Mouse (Mus musculus) limb, embryonic 15.5 days (tissue): ENCODE data around the gene Atp8a1. TPM values are rescaled to one million over a fixed set of nuclear protein-coding genes. Genes with fewer than 3 reads are reported as not detected.

ENCODE experiments used
- ATAC-seq: fragments of 200-750 bp; cut with Nextera tagmentation; 2 replicates; pipeline ENCODE4 v1.8.0; 2017; ENCODE audit warnings: low read depth, moderate TSS enrichment; ENCODE audit not compliant: insufficient number of reproducible peaks, low FRiP score, low TSS enrichment
- H3K27ac ChIP-seq: fragments of 300-500 bp; sonication (generic); 2 replicates; pipeline ENCODE4 v1.5.1; 2015; ENCODE audit warnings: moderate library complexity, mild to moderate bottlenecking, inconsistent platforms
- H3K27me3 ChIP-seq: fragments of 300-500 bp; sonication (generic); 2 replicates; pipeline ENCODE4 v1.6.1; 2015; ENCODE audit warnings: inconsistent platforms
- H3K36me3 ChIP-seq: fragments of 300-500 bp; sonication (generic); 2 replicates; pipeline ENCODE4 v1.6.1; 2015; ENCODE audit warnings: inconsistent platforms
- H3K4me1 ChIP-seq: fragments of 300-500 bp; sonication (generic); 2 replicates; pipeline ENCODE4 v1.6.1; 2015; ENCODE audit warnings: inconsistent platforms
- H3K4me2 ChIP-seq: fragments of 300-500 bp; sonication (generic); 2 replicates; pipeline ENCODE4 v1.6.1; 2015; ENCODE audit warnings: mild to moderate bottlenecking, inconsistent platforms
- H3K4me3 ChIP-seq: fragments of 300-500 bp; sonication (generic); 2 replicates; pipeline ENCODE4 v1.5.1; 2015; ENCODE audit warnings: mild to moderate bottlenecking, inconsistent platforms
- H3K9ac ChIP-seq: fragments of 300-500 bp; sonication (generic); 2 replicates; pipeline ENCODE4 v1.6.1; 2015; ENCODE audit warnings: inconsistent platforms
- H3K9me3 ChIP-seq: fragments of 300-500 bp; sonication (generic); 2 replicates; pipeline ENCODE4 v1.6.1; 2016; ENCODE audit warnings: inconsistent platforms
- WGBS: fragments of 180-500 bp; shearing (Covaris S2); methylation state at CpG from one replicate; pipeline ENCODE4 v1.1.7; 2015; 5-methylcytosine and 5-hydroxymethylcytosine counted together
- polyA plus RNA-seq: library from polyadenylated mRNA; unstranded; fragments of >200 nt; fragmentation: Nextera tagmentation; extraction: Ambion mirVana; gene quantifications from 2 replicates; pipeline ENCODE4 v1.2.1, GENCODE M21; 2015

The Atp8a1 gene
- polyA plus RNA-seq, 1 experiment from 2014 or later, result 6.5 TPM

GRCm38 (mm10) chr5:67798348-67798747 is 48.9 kb downstream of the Atp8a1 start:
- peaks cover 8% of the 10 kb centered on the region; the same call in 1 of the 2 replicates for H3K4me1 ChIP-seq
- H3K27ac ChIP-seq, result no peak overlapping the region
- no peak overlapping the region for H3K4me3 ChIP-seq
- no peak overlapping the region for H3K9ac ChIP-seq
- no peaks in the 10 kb centered on the region for H3K27me3 ChIP-seq
- H3K9me3 ChIP-seq, result no peaks in the 10 kb centered on the region
- no peak overlapping the region for H3K4me2 ChIP-seq
- no peaks in the 10 kb centered on the region for H3K36me3 ChIP-seq
- WGBS, result 82% methylated on average over 4 of the region's 4 CpGs
- no peak for ATAC-seq

DNA sequence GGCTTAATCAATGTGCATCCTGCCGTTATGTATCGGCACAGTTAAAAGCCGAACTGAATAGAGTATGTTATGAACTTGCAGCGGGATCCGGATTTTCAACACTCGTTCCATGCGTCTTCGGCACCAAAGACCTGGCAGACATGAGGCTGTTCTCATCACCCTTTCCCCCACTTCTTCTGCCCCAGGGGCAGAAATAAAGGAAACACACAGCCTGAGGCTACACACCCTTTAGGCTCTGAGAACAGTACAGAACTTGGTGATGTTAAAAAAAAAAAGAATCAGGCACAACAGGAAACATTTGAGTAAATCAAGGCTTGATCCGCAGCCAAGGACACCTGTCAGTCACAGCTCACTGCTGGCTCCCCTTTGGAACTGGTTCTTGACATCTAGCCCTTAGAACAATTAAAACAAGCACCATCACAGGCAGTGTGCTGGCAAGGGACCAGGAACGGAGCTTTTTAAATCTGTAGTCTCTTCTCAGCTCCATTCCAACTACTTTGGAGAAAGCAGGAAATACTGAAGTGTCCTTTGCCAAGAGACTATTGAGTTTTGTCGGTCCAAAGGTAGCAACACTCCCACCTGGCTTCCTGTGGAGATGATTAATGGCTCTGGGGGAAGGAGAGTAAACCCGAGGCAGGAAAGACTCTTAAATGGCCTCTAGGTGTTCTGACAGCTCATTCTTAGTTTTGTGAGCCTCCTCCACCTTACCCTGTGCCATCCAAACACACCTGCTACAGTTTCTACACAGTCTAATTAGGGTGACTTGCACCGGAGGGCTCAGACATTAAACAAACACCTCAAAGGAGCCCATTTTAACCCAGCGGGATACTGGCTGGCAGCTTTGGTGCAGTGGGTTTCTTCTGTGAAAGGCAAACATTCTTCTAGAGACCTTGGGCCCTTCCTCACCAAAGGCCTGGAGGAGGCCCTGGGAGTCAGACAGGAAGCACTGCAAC is 50.0 kb downstream of the Atp8a1 start:
- peak; percentile 40; the same call in 1 of the 2 replicates for ATAC-seq
- H3K9me3 ChIP-seq, result no peaks in the 10 kb centered on the region
- no peak overlapping the region for H3K9ac ChIP-seq
- H3K4me1 ChIP-seq, result peaks cover 8% of the 10 kb centered on the region; the same call in 1 of the 2 replicates
- no peak overlapping the region for H3K4me2 ChIP-seq
- no peak overlapping the region for H3K4me3 ChIP-seq
- 58% methylated on average over 14 of the region's 14 CpGs for WGBS
- no peaks in the 10 kb centered on the region for H3K27me3 ChIP-seq
- H3K27ac ChIP-seq, result no peak overlapping the region
- H3K36me3 ChIP-seq, result no peaks in the 10 kb centered on the region

DNA sequence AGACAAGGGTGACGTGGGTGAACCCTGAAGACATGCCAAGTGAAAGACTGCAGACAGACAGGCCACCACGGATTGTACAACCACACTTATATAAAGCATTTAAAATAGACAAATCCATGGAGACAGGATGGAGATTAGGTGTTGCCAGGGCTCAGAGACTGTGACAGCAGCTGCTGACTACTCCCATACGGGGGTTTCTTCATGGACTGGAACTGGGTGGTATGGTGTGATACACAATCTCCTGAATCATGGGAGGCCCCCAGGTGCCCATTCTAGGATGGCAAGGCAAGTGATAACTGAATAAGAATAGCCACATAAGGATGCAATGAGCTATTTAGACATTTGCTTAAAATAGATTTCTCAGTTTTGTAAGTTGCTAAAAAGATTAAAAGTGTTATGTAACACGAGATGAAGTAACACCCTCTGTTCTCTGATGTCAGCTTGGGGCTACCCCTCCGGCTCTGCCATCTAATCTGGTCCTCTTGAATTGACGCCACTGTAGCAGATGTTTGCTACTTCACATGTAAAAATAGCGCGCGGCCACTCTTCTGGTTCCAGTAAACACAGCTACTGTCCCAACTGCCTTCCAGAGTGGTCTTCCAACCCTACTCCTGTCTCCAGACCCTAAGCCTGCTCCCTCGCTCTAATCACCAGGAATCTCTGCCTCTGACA is 53.0 kb downstream of the Atp8a1 start:
- 76% methylated on average over 10 of the region's 10 CpGs for WGBS
- Histone ChIP-seq H3K27ac (no peak overlapping the region), H3K27me3 (no peaks in the 10 kb centered on the region), H3K4me1 (peaks cover 8% of the 10 kb centered on the region; the same call in 1 of the 2 replicates), H3K9me3 (no peaks in the 10 kb centered on the region), H3K4me3 (no peak overlapping the region), H3K9ac (no peak overlapping the region), H3K4me2 (no peak overlapping the region), H3K36me3 (no peaks in the 10 kb centered on the region)
- no peak for ATAC-seq

DNA sequence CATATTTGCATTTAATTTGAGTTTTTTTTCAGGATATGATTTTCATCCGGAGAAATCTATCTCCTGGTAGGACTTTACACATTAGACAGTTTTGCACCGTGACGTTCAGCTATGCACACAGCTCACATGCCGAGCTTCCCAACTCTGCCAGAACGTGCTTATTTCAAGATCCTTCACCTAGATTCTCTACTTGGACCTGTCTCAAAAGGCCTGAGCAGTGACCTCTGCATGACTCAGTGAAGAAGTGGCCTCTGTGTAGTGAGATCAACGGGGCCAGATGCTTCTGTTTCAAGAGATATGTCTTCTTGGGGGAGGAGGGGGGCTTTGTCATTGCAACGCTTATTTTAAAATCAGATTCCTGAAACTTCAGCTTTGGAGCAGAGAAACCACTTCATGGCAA is 64.5 kb downstream of the Atp8a1 start:
- H3K27me3 ChIP-seq, result no peaks in the 10 kb centered on the region
- H3K27ac ChIP-seq, result no peak overlapping the region
- no peak overlapping the region for H3K4me3 ChIP-seq
- 79% methylated on average over 7 of the region's 7 CpGs for WGBS
- H3K4me2 ChIP-seq, result no peak overlapping the region
- no peaks in the 10 kb centered on the region for H3K9me3 ChIP-seq
- H3K4me1 ChIP-seq, result no peaks in the 10 kb centered on the region
- H3K9ac ChIP-seq, result no peak overlapping the region
- no peaks in the 10 kb centered on the region for H3K36me3 ChIP-seq
- no peak for ATAC-seq

GRCm38 (mm10) chr5:67778026-67778425 is 69.2 kb downstream of the Atp8a1 start:
- Histone ChIP-seq H3K27me3 (no peaks in the 10 kb centered on the region), H3K9ac (no peak overlapping the region), H3K4me3 (peak overlapping the region; percentile 26), H3K4me1 (no peaks in the 10 kb centered on the region), H3K36me3 (no peaks in the 10 kb centered on the region), H3K27ac (no peak overlapping the region), H3K4me2 (peak overlapping the region; percentile 38), H3K9me3 (no peaks in the 10 kb centered on the region)
- 0 out of 2 replicates have a peak, but pooled peaks have one; percentile 40 for ATAC-seq
- WGBS, result 13% methylated on average over 8 of the region's 8 CpGs

- Histone ChIP-seq H3K36me3 (no peaks in the 10 kb centered on the region), H3K4me2 (no peak overlapping the region), H3K9ac (no peak overlapping the region), H3K4me1 (no peaks in the 10 kb centered on the region), H3K27ac (no peak overlapping the region), H3K4me3 (no peak overlapping the region), H3K9me3 (no peaks in the 10 kb centered on the region), H3K27me3 (no peaks in the 10 kb centered on the region)
- WGBS, result 85% methylated on average over 2 of the region's 2 CpGs
- ATAC-seq, result no peak
These were observed 73.0 kb downstream of the Atp8a1 start for GRCm38 (mm10) chr5:67774186-67774585.

DNA sequence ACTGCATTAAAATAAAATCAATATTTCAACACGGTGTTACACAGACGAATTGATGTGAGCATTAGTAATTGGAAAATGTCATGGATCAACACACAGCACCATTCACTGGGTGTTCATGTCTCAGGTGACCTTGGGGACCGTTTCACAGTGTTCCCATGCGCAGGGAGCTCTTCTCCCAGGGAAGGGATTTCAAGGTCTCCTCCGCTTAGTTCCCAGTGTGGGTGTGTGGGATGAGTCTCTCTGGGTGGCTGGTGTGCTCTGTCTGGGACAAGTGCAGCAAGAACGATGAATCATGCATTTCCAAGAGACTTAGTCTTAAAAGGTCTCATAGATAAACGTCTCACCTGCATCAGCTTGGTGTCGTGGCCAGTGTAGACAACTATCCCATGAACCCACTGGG is 78.5 kb downstream of the Atp8a1 start:
- Histone ChIP-seq H3K4me1 (no peaks in the 10 kb centered on the region), H3K9me3 (no peaks in the 10 kb centered on the region), H3K36me3 (no peaks in the 10 kb centered on the region), H3K27me3 (no peaks in the 10 kb centered on the region), H3K9ac (no peak overlapping the region), H3K4me3 (no peak overlapping the region), H3K4me2 (no peak overlapping the region), H3K27ac (no peak overlapping the region)
- 89% methylated on average over 8 of the region's 8 CpGs for WGBS
- ATAC-seq, result no peak

- ATAC-seq, result no peak
- no peak overlapping the region for H3K4me2 ChIP-seq
- no peak overlapping the region for H3K9ac ChIP-seq
- H3K27me3 ChIP-seq, result no peaks in the 10 kb centered on the region
- no peaks in the 10 kb centered on the region for H3K36me3 ChIP-seq
- no peaks in the 10 kb centered on the region for H3K4me1 ChIP-seq
- no peaks in the 10 kb centered on the region for H3K9me3 ChIP-seq
- H3K27ac ChIP-seq, result no peak overlapping the region
- WGBS, result 94% methylated on average over 3 of the region's 3 CpGs
- no peak overlapping the region for H3K4me3 ChIP-seq
These were observed 82.4 kb downstream of the Atp8a1 start for GRCm38 (mm10) chr5:67764798-67765197.

GRCm38 (mm10) chr5:67758126-67758525 is 89.1 kb downstream of the Atp8a1 start:
- Histone ChIP-seq H3K36me3 (no peaks in the 10 kb centered on the region), H3K27me3 (no peaks in the 10 kb centered on the region), H3K9ac (no peak overlapping the region), H3K9me3 (no peaks in the 10 kb centered on the region), H3K4me1 (no peaks in the 10 kb centered on the region), H3K4me2 (no peak overlapping the region), H3K4me3 (no peak overlapping the region), H3K27ac (no peak overlapping the region)
- 82% methylated on average over 6 of the region's 6 CpGs for WGBS
- no peak for ATAC-seq

DNA sequence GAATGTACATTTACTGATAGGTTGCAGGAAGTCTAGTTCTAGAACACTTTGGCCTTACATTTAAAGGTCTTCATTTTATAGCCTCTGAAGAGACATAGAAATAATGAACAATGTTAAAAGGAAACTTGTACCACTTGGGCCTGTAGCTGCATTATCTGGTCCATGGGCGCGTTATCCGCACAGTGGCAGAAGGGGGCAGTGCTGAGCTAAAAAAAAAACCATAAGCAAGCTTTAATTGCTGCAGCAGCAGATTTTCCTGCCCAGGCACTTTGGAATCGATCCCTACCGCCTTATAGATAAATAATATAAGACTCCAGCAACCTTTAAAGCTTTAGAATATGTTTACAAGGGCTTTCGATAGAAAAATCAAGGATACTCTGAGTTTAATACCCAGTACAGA is 91.1 kb downstream of the Atp8a1 start:
- Histone ChIP-seq H3K4me1 (no peaks in the 10 kb centered on the region), H3K36me3 (no peaks in the 10 kb centered on the region), H3K9ac (no peak overlapping the region), H3K27me3 (no peaks in the 10 kb centered on the region), H3K4me2 (no peak overlapping the region), H3K27ac (no peak overlapping the region), H3K9me3 (no peaks in the 10 kb centered on the region), H3K4me3 (no peak overlapping the region)
- WGBS, result 24% methylated on average over 6 of the region's 6 CpGs
- no peak for ATAC-seq

DNA sequence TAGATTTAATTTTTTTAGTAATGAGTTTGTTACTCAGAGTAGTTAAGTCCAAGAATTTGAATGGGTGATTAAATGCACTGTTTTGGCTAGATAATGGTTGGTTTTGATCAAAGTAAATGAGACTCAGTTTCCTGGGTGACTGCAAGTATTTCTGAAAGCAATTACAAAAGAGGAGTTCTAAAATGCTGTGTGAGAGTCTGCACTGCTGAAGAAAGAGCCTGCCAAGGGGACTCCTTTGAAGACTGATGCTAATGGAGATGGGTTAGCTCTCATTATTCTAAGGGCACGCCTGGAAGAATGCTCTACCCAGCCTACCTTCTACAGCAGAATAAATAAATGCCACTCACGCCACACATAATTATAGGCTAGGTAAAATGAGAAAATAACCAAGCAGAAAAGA is 94.2 kb downstream of the Atp8a1 start:
- no peaks in the 10 kb centered on the region for H3K9me3 ChIP-seq
- H3K4me2 ChIP-seq, result no peak overlapping the region
- no peak overlapping the region for H3K27ac ChIP-seq
- no peak overlapping the region for H3K9ac ChIP-seq
- no peaks in the 10 kb centered on the region for H3K36me3 ChIP-seq
- no peak for ATAC-seq
- H3K4me3 ChIP-seq, result no peak overlapping the region
- H3K4me1 ChIP-seq, result no peaks in the 10 kb centered on the region
- WGBS, result 48% methylated on average over 2 of the region's 2 CpGs
- no peaks in the 10 kb centered on the region for H3K27me3 ChIP-seq

GRCm38 (mm10) chr5:67752629-67753028 is 94.6 kb downstream of the Atp8a1 start:
- no peak overlapping the region for H3K27ac ChIP-seq
- H3K4me3 ChIP-seq, result no peak overlapping the region
- H3K27me3 ChIP-seq, result no peaks in the 10 kb centered on the region
- no peak for ATAC-seq
- no peaks in the 10 kb centered on the region for H3K9me3 ChIP-seq
- no peaks in the 10 kb centered on the region for H3K36me3 ChIP-seq
- no peaks in the 10 kb centered on the region for H3K4me1 ChIP-seq
- H3K4me2 ChIP-seq, result no peak overlapping the region
- H3K9ac ChIP-seq, result no peak overlapping the region
- 78% methylated on average over 10 of the region's 10 CpGs for WGBS
